Mouse (Mus musculus): ENCODE measurements around the gene Xrra1. TPM values are rescaled to one million over a fixed set of nuclear protein-coding genes. Genes with fewer than 3 reads are reported as not detected.
A peak's percentile ranks its signal among the peaks of the same experiment; 100 is the strongest.
"Not testable (repeated sequence)": the region's sequence is repeated elsewhere in the genome, so short reads cannot be mapped to it uniquely, and the experiment has no call there.

The Xrra1 gene
- polyA plus RNA-seq (2015; fragmentation: Nextera tagmentation; extraction: Ambion mirVana), result 0.51 and 0.72 TPM in 2 replicates

DNA sequence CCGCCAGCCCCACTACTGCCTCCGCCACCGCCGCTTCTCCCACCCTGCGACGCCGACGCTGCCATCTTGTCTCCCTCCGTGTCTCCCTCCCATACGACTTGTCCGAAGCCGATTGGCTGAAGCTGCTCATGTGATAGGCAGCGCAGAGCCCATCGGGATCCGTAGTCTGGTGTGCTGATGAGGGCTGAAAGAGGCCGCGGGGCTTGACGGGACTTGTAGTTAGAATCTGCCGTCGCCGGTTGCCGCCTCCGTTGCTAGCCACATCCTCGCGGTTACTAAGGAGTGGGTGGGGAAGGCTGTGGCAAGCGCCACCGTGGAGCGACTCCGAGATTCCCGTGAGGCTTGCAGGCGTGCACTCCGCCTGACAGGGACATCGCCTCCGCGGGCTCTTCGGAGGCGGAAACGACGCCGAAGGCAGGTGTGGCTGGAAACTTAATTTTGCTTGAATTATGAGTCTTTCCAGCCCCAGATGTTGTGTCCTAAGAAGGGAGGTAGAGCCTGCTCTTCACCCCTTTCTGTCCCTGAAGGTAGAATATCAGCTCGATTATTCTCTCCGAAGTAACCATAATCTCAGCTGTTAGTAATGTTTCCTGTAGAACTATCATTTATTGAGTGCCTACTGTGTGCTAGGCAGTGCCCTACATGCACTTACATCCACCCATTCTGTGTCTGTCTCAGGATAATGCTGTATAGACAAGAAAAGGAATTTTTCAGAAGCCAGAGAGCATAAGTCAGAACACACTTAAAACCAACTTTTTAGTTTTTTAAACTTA, at the start of gene Xrra1:
Gene Xrra1 (plus strand): TSS at position 304 of the 773 bp plus-strand sequence.
- Histone ChIP-seq H3K9me3 (no peaks in the 10 kb centered on the region), H3K36me3 (peaks cover 17% of the 10 kb centered on the region), H3K4me2 (peak within 1 kb of the TSS; percentile 92), H3K27me3 (no peaks in the 10 kb centered on the region), H3K4me1 (replicated peaks) (peaks cover 23% of the 10 kb centered on the region), H3K9ac (peak within 1 kb of the TSS; percentile 89), H3K4me3 (peak within 1 kb of the TSS; percentile 82), H3K27ac (peak within 1 kb of the TSS; percentile 91)
- under 1% methylated on average over 42 of the region's 42 CpGs for WGBS
- peak; percentile 98 for ATAC-seq (ENCODE audit: low FRiP score)

DNA sequence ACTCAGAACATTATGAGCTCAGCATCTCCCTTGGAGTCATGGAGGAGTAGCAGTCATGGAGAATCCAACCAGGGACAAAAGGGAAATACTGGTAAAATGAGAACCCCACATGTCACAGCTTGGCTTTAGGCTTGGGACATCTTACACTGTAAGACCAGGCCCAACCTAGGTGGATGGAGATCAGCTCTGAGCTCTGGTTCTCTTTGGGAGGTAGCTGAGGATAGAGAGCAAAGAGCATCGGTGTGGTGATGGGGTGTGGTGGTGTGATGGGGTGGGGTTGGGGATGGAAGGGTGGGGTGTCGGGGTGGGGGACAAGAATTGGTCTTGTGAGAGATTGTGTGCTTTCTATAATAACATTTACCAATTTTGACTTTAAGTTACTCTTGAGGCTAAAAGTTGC, 48.1 kb upstream of the Xrra1 start:
- Histone ChIP-seq H3K4me2 (no peak overlapping the region), H3K36me3 (peaks cover 9% of the 10 kb centered on the region), H3K27me3 (no peaks in the 10 kb centered on the region), H3K27ac (no peak overlapping the region), H3K9ac (no peak overlapping the region), H3K4me3 (no peak overlapping the region), H3K9me3 (no peaks in the 10 kb centered on the region), H3K4me1 (replicated peaks) (no peaks in the 10 kb centered on the region)
- no peak for ATAC-seq (ENCODE audit: low FRiP score)
- WGBS, result 97% methylated on average over 2 of the region's 2 CpGs

DNA sequence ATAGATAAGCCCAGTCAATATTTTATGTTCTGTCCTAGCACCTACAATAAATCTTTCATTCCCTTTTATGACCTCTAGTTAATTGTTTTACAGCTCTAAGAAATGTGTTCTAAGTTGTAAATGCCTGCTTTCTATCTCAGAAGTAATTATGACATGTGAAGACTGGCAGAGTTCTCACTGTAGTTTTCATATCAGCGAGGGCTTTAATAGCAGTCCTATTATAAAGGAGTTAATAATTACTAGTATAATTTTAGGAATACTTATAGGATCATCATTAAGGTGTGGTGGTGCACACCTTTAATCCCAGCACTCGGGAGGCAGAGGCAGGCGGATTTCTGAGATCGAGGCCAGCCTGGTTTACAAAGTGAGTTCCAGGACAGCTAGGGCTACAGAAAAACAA, 47.3 kb upstream of the Xrra1 start:
- Histone ChIP-seq H3K4me1 (replicated peaks) (no peaks in the 10 kb centered on the region), H3K27me3 (no peaks in the 10 kb centered on the region), H3K27ac (no peak overlapping the region), H3K4me3 (no peak overlapping the region), H3K9ac (no peak overlapping the region), H3K9me3 (no peaks in the 10 kb centered on the region), H3K36me3 (peaks cover 9% of the 10 kb centered on the region), H3K4me2 (no peak overlapping the region)
- ATAC-seq (ENCODE audit: low FRiP score), result no peak
- 92% methylated on average over 4 of the region's 4 CpGs for WGBS

DNA sequence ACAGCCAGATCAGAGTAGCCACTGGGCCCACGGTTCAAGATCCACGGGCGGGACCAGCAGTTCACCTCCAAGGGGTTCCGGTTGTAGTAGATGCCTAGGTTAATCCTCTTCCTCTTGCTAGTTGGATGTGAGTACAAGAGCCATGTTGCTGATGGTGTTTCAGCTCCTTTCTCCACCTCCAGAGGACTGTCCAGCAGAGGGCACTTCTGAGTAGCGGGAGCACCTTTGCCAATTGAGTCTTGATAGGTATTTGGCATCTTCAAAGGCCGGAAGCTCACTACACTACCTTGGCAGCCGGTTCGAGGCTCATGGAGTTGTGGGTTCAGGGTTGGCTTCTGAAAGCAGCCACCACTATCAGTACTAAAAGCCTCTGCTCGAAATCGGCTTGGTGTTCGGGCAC, 45.5 kb upstream of the Xrra1 start:
- H3K4me3 ChIP-seq, result no peak overlapping the region
- WGBS, result 90% methylated on average over 11 of the region's 11 CpGs

DNA sequence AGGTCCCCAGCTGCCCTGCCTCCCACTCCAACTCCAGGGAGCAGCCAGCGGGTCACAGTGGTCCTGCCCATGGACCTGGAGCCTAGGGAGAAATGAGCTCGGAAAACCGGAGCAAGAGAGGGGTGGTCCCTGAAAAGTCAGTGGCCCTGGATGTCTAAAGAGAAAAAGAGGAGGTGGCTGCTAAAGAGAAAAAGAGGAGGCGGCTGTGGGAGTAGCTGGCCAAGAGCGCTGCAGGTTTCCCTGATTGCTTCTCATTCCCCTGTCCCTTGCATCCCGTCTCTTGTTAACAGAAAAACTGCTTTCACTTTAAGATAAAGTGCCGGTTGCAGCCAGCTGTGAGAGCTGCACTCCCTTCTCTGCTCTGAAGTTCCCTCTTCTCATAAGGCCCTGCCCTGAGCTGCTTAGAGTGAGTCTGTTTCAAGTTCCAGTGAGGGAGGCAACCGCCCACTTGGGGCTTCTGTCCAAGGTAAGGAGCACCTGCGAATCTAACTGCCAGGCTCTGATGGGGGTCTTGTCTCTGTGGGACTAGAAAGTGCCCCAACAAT, 40.7 kb upstream of the Xrra1 start:
- not testable (repeated sequence) for H3K4me2 ChIP-seq; H3K36me3 ChIP-seq; H3K27me3 ChIP-seq; H3K9ac ChIP-seq; H3K4me3 ChIP-seq; H3K27ac ChIP-seq; H3K4me1 ChIP-seq (replicated peaks); H3K9me3 ChIP-seq; ATAC-seq (ENCODE audit: low FRiP score)
- 18% methylated on average over 9 of the region's 9 CpGs for WGBS

More for the DNA sequence above, 45.5 kb upstream of the Xrra1 start:
- Histone ChIP-seq H3K36me3 (peaks cover 9% of the 10 kb centered on the region), H3K4me2 (no peak overlapping the region), H3K4me1 (replicated peaks) (no peaks in the 10 kb centered on the region), H3K9ac (no peak overlapping the region), H3K9me3 (no peaks in the 10 kb centered on the region), H3K27ac (no peak overlapping the region), H3K27me3 (no peaks in the 10 kb centered on the region)
- ATAC-seq (ENCODE audit: low FRiP score), result no peak

DNA sequence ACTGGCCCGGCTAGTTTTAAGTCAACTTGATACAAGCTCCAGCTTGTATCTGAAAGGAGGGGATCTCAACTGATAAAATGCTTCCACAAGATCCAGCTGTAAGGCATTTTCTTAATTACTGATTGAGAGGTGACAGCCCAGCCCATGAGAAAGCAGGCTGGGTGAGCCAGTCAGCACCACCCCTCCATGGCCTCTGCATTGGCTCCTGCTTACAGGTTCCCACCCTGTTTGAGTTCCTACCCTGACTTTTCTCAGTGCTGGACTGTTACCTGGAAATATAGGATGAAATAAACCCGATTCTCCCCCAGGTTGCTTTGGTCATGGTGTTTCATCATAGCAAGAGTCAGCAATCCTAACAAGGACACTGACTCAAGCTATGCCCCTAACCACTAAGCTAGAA, 37.0 kb upstream of the Xrra1 start:
- Histone ChIP-seq H3K36me3 (no peaks in the 10 kb centered on the region), H3K9me3 (no peaks in the 10 kb centered on the region), H3K4me1 (replicated peaks) (no peaks in the 10 kb centered on the region), H3K9ac (no peak overlapping the region), H3K4me3 (no peak overlapping the region), H3K27me3 (no peaks in the 10 kb centered on the region), H3K27ac (no peak overlapping the region), H3K4me2 (no peak overlapping the region)
- ATAC-seq (ENCODE audit: low FRiP score), result no peak
- 97% methylated on average over 2 of the region's 2 CpGs for WGBS

DNA sequence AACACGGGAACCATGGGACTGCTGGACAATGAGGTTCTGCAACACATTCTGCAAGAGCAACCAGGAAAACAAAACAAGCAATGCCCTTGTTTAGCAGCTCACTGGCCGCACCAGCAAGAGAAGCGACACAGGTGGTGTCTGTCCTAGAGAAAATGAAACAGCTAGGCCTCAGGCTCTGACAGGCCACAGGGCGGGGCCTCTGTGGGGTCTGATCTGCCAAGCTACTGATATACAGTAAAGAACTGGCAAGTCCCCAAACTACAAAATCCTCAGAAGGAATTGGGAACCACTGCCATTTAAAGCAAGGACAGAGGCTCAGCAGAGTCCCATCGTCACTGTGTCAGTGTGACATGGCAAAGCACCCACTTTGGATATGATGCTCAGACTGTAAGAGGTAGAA, 36.5 kb upstream of the Xrra1 start:
- Histone ChIP-seq H3K4me2 (no peak overlapping the region), H3K36me3 (no peaks in the 10 kb centered on the region), H3K9me3 (no peaks in the 10 kb centered on the region), H3K27ac (no peak overlapping the region), H3K4me1 (replicated peaks) (no peaks in the 10 kb centered on the region), H3K27me3 (no peaks in the 10 kb centered on the region), H3K9ac (no peak overlapping the region), H3K4me3 (no peak overlapping the region)
- 86% methylated on average over 5 of the region's 5 CpGs for WGBS
- no peak for ATAC-seq (ENCODE audit: low FRiP score)

DNA sequence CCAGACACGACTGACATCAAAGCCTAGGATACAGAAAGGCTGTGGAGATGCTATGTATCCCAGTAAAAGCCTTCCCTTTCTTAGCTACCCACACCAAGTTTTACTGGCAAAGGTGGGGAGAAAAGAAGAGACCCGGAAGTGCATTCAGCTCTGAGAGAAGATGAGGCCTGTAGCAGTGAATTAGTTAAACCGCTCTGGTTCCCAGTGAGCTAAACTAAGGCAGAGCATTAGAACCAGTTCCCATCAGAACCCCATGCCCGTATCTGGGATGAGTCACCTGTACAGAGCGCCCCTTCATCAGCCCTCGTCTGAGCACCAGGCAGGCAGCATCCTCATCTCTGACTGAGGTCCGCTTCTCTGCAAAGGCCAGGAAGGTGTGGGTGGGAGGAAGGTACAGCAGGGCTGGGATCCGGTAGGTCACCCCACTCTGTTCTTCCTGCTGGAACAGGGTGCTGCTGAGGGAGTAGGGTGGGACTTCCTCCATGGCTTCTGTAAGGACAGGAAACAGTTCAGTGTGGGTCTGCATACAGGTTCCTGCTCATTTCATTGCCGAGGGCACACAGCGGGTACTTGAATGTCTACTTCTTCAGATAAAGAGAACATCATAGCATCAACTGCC, 35.8 kb upstream of the Xrra1 start:
- Histone ChIP-seq H3K4me3 (no peak overlapping the region), H3K27ac (no peak overlapping the region), H3K4me2 (no peak overlapping the region), H3K4me1 (replicated peaks) (peaks cover 7% of the 10 kb centered on the region), H3K36me3 (no peaks in the 10 kb centered on the region), H3K9ac (no peak overlapping the region), H3K9me3 (no peaks in the 10 kb centered on the region), H3K27me3 (no peaks in the 10 kb centered on the region)
- WGBS, result 87% methylated on average over 10 of the region's 10 CpGs
- no peak for ATAC-seq (ENCODE audit: low FRiP score)

DNA sequence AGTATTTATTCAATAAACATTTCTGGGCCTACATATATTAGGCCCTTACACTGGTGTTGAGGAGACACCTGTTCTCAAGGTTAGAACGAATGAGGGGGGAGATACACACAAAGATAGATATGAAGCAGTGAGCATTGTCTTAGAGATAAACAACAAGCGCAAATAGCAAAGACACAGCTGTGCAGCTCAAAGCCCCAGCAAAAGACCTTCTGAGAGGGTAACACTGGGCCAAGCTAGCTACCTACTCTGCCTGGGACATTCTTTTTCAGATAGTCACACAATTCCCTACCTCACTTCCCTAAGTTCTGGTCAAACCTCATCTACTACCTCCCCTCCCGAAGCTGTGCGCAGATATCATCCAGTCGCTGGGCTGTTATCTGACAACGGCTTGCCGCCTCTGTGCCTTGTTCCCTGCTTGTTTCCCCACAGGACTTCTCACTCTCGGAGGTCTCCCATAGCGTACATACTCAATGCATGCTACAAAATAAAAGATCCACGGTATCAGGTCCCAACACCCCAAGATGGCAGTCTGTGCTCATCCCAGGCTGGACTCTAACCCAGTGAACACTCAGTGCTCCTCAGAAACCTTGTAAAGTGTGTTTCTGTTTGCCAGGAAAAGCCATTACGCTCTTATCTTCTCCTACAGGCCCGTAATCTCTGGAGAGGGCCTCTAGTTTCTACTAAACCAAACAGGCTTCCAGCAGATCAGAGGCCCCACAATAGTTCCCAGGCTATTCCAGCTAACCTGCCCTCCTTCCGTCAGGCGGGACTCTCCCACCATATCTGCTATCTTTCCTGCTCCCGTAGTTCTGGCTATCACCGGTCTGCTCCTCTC, 34.0 kb upstream of the Xrra1 start:
- no peak for ATAC-seq (ENCODE audit: low FRiP score)
- H3K4me3 ChIP-seq, result no peak overlapping the region
- H3K9ac ChIP-seq, result no peak overlapping the region
- H3K4me2 ChIP-seq, result no peak overlapping the region
- no peaks in the 10 kb centered on the region for H3K36me3 ChIP-seq
- H3K9me3 ChIP-seq, result no peaks in the 10 kb centered on the region
- WGBS, result 88% methylated on average over 16 of the region's 16 CpGs
- H3K4me1 ChIP-seq (replicated peaks), result peaks cover 13% of the 10 kb centered on the region
- no peak overlapping the region for H3K27ac ChIP-seq
- no peaks in the 10 kb centered on the region for H3K27me3 ChIP-seq

DNA sequence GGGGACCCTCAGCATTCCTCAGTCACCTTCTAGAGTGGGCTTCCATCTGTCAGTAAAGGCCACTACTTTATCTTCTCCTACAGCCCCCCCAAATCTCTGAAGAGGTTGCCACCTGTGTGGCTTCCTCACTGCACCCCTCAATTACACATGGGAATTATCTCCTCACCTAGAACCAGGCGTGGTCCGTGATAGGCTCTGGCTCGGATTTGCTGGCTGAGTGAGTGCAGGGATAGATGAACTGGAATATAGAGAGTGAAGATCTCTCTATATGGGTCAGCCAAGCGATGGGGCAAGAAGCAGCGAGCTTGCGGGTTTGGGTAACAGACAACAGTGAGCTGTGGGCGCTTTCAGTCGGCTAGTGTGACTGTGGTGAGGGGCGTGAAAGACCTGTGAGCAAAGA, 33.4 kb upstream of the Xrra1 start:
- ATAC-seq (ENCODE audit: low FRiP score), result no peak
- Histone ChIP-seq H3K36me3 (no peaks in the 10 kb centered on the region), H3K4me2 (no peak overlapping the region), H3K27me3 (no peaks in the 10 kb centered on the region), H3K4me1 (replicated peaks) (peaks cover 13% of the 10 kb centered on the region), H3K9ac (no peak overlapping the region), H3K27ac (no peak overlapping the region), H3K4me3 (no peak overlapping the region), H3K9me3 (no peaks in the 10 kb centered on the region)
- WGBS, result 85% methylated on average over 9 of the region's 9 CpGs

DNA sequence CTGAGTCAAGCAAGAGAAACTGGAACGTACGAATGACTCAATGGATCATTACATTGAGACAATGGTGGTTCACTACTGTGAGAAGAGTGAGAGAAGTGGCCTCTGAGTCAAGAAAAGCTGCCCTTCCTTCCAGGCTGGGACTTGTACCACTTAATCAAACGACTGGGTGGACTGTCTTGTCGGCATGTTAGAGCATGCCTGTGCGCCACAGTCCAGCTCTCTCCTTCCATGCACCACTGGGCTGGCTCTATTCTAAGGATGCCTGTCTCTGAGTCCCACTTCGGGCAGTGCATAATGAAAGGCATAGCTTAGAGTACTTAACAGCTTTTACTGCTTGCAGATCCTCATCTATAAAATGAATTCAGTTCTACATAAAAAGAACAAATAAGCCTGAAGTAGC, 32.8 kb upstream of the Xrra1 start:
- Histone ChIP-seq H3K9ac (no peak overlapping the region), H3K36me3 (no peaks in the 10 kb centered on the region), H3K4me2 (no peak overlapping the region), H3K4me1 (replicated peaks) (peaks cover 13% of the 10 kb centered on the region), H3K4me3 (no peak overlapping the region), H3K27ac (no peak overlapping the region), H3K27me3 (no peaks in the 10 kb centered on the region), H3K9me3 (no peaks in the 10 kb centered on the region)
- no peak for ATAC-seq (ENCODE audit: low FRiP score)
- 55% methylated on average over 6 of the region's 6 CpGs for WGBS

DNA sequence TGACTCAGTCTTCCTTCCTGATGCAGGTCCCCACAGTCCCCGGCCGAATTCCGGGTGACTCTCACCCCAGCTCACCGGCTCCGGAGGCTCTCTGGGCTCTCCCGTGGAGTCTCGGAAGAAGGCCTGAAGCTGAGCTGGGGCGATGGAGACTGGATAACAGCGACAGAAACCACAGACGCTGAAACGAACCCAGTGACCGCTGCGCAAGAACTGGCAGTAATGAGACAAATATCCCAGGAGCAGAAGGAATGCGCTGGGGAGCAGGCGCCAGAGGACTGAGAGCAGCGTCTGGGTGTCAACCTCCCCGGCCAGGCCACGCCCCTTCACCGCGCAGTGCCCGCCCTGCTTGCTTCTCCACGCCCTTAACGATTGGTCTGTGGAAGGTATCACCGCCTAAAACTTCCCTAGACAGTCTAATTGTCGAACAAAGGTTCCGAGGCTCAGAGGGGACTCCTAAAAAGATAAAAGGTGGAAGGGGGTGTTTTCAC, 30.8 kb upstream of the Xrra1 start, which contains the start of gene Neu3:
Gene Neu3 (minus strand): TSS at position 335 of the 488 bp plus-strand sequence.
- no peaks in the 10 kb centered on the region for H3K9me3 ChIP-seq
- H3K4me1 ChIP-seq (replicated peaks), result peaks cover 13% of the 10 kb centered on the region
- peak within 1 kb of the TSS; percentile 45 for H3K4me3 ChIP-seq
- H3K27ac ChIP-seq, result peak within 1 kb of the TSS; percentile 45; the same call in 1 of the 2 replicates
- H3K4me2 ChIP-seq, result peak within 1 kb of the TSS; percentile 61
- no peaks in the 10 kb centered on the region for H3K27me3 ChIP-seq
- H3K9ac ChIP-seq, result peak within 1 kb of the TSS; percentile 64
- WGBS, result 0% methylated on average over 26 of the region's 26 CpGs
- peak; percentile 94 for ATAC-seq (ENCODE audit: low FRiP score)
- H3K36me3 ChIP-seq, result no peaks in the 10 kb centered on the region
